Mouse (Mus musculus) olfactory bulb, adult 2 months (tissue): ENCODE measurements around the gene Tle6.

Experiments
- CTCF ChIP-seq: fragments of 200-500 bp; IDR thresholded peaks from 2 replicates; pipeline ENCODE4 v1.5.1; 2012; ENCODE audit warnings: low read depth, mild to moderate bottlenecking, low read length, moderate library complexity; ENCODE audit not compliant: insufficient read depth
- POLR2A ChIP-seq: fragments of 200-500 bp; IDR thresholded peaks from 2 replicates; pipeline ENCODE4 v1.6.1; 2012; ENCODE audit warnings: mild to moderate bottlenecking, low read depth, low read length, moderate library complexity; ENCODE audit not compliant: insufficient read depth

GRCm38 (mm10) chr10:81598342-81598741 is 2.5 kb downstream of the Tle6 start:
- TF ChIP-seq CTCF = no peak
- no peak for TF ChIP-seq POLR2A
